Mouse (Mus musculus) heart, adult 2 months (tissue): ENCODE results near the gene Trim30c.

Experiments
- CTCF ChIP-seq: fragments of 200-600 bp; IDR thresholded peaks from 2 replicates; pipeline ENCODE4 v1.8.1; 2022; ENCODE audit warnings: antibody characterized with exemption, mild to moderate bottlenecking, moderate library complexity
- EP300 ChIP-seq: fragments of 200-500 bp; IDR thresholded peaks from 2 replicates; pipeline ENCODE4 v1.6.1; 2011; ENCODE audit warnings: low read depth, low read length, control low read depth; ENCODE audit not compliant: insufficient read depth
- POLR2A ChIP-seq: fragments of 200-500 bp; IDR thresholded peaks from 2 replicates; pipeline ENCODE4 v1.6.1; 2011; ENCODE audit warnings: mild to moderate bottlenecking, low read depth, low read length, control low read depth; ENCODE audit not compliant: insufficient read depth

- TF ChIP-seq EP300: no peak
- peak; percentile 51 for TF ChIP-seq CTCF
- no peak for TF ChIP-seq POLR2A
These were observed 30.8 kb downstream of the Trim30c start, which contains the start of gene Trim30b for GRCm38 (mm10) chr7:104369736-104370414.
